Mouse (Mus musculus) urinary bladder, postnatal 10 days (tissue): Measurements from ENCODE around the gene Mrpl51.

Experiments used
- DNase-seq: peaks from one replicate; pipeline ENCODE4 v3.0.0; 2022; ENCODE audit warnings: low spot score

Mrpl51 gene

DNA sequence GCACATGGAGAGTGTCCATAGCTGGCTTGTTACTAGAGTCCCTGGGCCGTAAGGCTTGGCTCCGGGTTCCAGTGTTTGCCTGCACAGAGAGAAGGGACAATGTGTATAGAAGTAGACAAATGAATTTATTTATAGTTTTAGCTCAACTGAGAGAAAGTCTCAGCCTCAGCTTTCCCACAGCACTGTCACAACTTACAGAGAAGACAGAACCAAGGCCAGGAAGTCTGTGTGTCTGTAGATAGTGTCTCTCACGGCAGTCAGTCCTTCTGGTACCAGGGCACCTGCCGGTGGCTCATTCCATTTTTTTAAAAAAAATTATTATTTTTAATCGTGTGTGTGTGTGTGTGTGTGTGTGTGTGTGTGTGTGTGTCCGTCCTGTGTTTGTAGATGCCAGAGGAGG is 40.9 kb downstream of the Mrpl51 start:
- no peak for DNase-seq

DNA sequence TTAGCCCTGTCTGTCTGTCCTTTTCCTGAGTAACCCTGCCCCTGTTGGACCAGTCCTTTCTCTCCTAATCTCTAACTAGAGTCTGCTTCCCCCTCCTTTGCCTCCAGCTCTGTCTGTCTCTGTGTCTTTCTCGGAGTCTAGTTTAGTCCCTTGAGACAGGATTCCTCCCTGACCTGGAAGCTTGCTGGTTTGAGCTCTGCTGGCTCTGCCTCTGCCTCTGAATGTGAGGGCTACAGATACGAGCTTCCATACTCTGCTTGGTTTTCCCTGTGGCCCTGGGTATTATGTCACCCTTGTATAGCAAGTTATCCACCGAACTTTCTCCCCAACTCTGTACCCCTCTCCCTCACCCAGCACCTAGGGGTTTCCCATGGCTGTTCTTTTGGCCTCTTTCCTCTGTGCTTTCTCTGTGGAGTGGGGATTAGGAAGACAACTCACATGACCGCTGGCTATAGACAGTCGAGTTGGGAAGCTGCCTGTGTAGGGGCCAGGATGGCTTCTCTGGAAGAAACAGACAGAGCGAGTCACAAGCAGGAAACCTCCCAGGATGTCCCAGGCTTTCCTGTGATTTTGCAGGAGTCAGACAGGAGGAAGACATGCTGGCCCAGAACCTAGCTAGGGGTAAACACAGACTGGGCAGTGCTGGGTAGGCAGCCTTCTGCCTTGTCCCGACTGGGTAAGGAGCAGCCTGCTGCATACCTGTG is 42.4 kb downstream of the Mrpl51 start:
- no peak for DNase-seq

DNA sequence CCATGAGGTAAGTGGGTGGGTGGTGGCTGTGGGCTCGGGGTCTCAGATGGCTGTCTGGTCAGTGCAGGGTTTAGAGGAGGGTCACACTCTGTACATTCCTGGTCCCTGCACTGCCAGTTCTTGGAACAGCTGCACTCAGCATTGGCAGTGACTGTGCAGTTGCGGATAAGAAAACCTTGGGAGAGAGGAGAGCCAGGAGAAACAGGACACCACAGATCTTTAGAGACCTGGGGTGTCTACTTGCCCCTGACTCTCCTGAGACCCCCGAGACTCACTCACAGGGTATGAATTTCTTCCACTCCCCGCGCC is 42.9 kb downstream of the Mrpl51 start:
- no peak for DNase-seq

DNA sequence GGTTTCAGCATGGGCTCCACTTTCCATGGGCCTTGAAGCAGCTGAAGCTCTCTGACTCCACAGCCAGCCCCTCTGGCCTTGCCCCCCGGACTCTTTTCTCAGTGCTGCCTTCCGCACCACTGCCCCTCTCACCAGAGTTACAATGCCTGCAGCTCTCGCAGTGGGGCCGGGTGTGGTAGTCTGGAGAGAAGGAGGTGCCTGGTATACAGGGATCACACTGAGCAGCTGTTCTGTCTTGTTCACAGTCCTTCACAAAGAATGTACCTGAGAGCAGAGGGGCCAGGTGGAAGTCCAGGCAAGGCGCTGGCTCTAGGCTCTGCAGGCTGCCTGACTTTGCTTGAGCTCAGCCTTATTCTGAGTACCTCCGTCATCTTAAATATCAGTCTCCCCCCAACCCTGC is 44.7 kb downstream of the Mrpl51 start:
- DNase-seq = no peak

DNA sequence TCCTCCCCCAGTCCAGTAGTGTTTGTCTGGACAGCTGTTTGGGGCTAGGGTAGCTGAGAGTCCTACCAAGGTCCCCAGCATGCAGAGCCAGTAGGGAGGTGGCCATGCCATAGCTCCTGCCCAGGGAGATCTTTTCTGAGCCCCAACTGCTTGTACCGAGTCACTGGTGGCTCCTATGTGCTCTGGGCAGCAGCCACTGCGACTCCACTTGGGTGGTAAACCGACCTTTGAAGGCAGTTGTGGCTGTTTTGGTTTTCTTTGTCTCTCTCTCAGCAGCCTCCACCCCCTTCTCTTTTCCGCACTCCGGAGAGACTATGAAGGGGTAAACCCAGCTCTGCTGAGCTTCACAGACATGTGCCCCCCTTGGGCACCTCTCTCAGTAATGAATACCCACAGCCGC is 45.2 kb downstream of the Mrpl51 start, which contains the start of gene Cd27:
Gene Cd27, minus strand, starts transcription at position 229 of the 400 bp plus-strand sequence.
- DNase-seq = no peak

DNA sequence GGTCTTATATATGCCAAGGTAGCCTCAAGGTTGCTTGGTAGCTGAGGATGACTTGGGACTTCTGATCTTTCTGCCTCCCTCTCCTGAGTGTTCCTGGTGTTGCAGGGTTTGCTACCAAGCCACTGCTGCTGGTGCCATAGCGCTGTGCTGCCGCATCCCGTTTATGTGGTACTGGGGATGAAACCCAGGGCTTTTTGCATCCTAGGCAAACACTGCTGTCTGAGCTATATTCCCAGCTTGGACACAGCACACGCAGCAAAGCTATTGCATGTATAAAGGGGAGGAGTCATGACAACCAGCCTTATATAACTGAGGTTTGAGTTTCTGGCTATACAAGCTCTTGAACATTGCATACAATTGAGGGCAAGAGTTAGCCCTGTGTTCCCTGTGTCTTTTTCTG is 45.8 kb downstream of the Mrpl51 start:
- no peak for DNase-seq

DNA sequence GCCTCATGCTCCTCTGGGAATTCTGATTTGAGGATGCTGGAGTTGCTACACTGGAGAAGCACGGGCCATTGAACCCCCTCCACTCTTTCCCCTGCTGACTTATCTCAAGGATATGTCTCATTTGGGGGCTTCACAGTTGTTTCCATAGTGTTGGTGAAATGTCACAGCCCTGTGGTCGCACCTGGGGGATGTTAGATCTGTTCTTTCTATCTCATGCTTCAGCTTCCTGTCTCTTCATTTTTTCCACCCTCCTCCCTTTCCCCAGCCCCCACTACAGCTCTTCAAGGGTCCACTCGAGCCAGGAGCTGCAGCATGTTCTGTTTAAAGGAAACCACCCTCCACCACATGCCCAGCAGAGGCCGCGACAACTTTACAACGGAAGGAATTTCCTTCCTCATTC is 46.8 kb downstream of the Mrpl51 start:
- DNase-seq = no peak

DNA sequence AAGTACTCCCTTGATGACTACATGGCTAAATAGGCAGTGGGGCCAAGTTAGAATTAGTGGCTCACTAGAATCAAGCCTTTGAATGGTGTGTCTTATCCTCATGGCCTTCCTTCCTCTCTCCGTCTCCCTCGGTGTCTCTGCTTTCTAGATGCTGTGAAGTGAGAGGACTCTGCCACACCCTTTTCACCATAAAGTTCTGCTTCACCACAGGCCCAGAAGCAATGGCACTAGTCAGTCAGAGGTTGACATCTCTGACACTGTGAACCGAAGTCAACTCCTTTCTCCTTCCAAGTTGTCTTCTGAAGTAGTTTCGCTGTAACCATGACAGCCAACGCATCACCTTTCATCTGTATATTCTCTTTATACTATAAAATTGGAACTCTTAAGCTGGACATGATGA is 47.9 kb downstream of the Mrpl51 start:
- no peak for DNase-seq

DNA sequence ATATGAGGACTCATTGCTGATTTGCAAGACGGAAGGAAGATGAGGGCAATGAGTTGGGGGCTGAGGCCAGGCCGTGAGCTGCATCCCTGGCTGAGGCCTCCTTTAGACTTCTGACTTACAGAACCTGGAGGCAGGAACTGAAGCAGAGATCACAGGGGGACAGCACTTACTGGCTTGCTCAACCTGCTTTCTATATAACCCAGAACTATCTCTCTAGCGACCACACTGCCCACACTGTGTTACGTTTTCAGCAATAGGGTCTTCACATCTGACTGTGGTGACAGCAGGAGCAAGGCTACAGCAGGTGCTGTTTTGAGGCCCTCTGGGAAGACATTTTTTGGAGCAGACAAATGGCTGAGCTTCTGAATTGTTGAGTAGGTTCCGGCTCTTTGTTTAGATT is 49.0 kb downstream of the Mrpl51 start:
- DNase-seq = no peak

DNA sequence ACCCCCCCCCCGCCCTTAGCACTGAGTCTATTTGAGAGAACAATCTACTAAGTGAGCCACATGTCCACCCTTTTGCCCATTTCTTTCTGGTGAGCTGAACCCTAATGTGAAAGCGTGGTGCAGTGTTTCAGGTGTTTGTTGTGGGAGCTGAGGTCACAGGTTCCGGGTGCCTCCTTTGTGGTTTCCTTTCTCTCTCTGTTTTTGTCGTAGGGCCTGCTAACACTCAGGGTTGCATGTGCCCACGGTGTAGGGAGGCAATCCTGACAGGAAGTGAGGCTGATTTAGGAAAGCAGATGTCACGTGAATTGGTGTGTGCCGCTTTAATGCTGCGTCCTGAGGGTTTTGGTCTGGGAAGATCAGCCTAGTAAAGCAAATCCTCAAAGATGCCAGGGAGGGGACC is 50.0 kb downstream of the Mrpl51 start:
- no peak for DNase-seq

DNA sequence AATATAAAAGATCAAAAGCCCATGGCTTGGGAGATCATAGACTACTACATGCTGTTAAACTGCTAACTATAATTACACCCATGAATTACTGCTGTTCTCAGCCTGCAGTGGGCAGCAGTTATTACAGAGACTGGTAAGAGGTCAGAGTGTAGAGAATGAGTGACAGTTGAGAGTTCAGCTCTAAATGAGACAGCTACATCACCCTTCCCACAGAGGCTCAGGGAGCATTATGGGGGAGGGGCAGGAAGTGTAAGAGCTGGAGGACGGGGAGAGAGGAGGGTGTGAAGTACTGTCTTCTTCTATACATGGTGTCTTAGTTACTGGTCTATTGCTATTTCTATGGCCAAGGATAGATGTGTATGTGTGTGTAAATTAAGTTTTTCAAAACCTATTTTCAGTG is 53.0 kb downstream of the Mrpl51 start:
- DNase-seq = no peak
